Mouse (Mus musculus) MEL (cell line): ENCODE results near the gene Parva. TPM values are rescaled to one million over a fixed set of nuclear protein-coding genes. Genes with fewer than 3 reads are reported as not detected.

Experiments used
- DNase-seq: peaks from one replicate; pipeline ENCODE4 v3.0.0; 2011; ENCODE audit warnings: low read depth, low spot score
- H3K27ac ChIP-seq: 2 replicates; pipeline ENCODE4 v1.5.1; 2012; ENCODE audit warnings: low read depth, mild to moderate bottlenecking, control low read depth, low read length, moderate library complexity; ENCODE audit not compliant: control insufficient read depth
- H3K27me3 ChIP-seq, 2 experiments: fragments of 150-350 bp in 1 of 2; sonication (generic) in 1 of 2; 2 replicates each; pipeline ENCODE4 v1.6.1; 2012; ENCODE audit warnings: low read length in 2 of 2, mild to moderate bottlenecking in 2 of 2, improper control_type of control experiment in 1 of 2, moderate library complexity in 1 of 2; ENCODE audit not compliant: insufficient read depth in 2 of 2, control insufficient read depth in 1 of 2
- H3K36me3 ChIP-seq, 2 experiments: 2 replicates each; pipeline ENCODE4 v1.6.1; 2012 to 2014; ENCODE audit warnings: low read length in 2 of 2, improper control_type of control experiment in 1 of 2, inconsistent platforms in 1 of 2, mild to moderate bottlenecking in 1 of 2; ENCODE audit not compliant: insufficient read depth in 2 of 2, control insufficient read depth in 1 of 2
- H3K4me1 ChIP-seq, 2 experiments: fragments of 150-350 bp in 1 of 2; sonication (generic) in 1 of 2; 2 replicates each; pipeline ENCODE4 v1.6.1; 2012; ENCODE audit warnings: low read length in 2 of 2, improper control_type of control experiment in 1 of 2, mild to moderate bottlenecking in 1 of 2; ENCODE audit not compliant: insufficient read depth in 2 of 2, control insufficient read depth in 1 of 2
- H3K4me3 ChIP-seq, 2 experiments: fragments of 150-350 bp in 1 of 2; sonication (generic) in 1 of 2; 2 replicates each; pipeline ENCODE4 v1.5.1; 2012; ENCODE audit warnings: low read depth in 2 of 2, low read length in 2 of 2, mild to moderate bottlenecking in 2 of 2, moderate library complexity in 2 of 2, control low read depth in 1 of 2, improper control_type of control experiment in 1 of 2; ENCODE audit not compliant: control insufficient read depth in 1 of 2, insufficient read depth in 1 of 2
- H3K79me2 ChIP-seq: 2 replicates; pipeline ENCODE4 v1.6.1; 2012; ENCODE audit warnings: mild to moderate bottlenecking, low read length, moderate library complexity; ENCODE audit not compliant: control insufficient read depth, poor library complexity, insufficient read depth
- H3K9ac ChIP-seq: 2 replicates; pipeline ENCODE4 v1.6.1; 2012; ENCODE audit warnings: low read depth, mild to moderate bottlenecking, control low read depth, low read length, moderate library complexity; ENCODE audit not compliant: control insufficient read depth, poor library complexity, severe bottlenecking
- H3K9me3 ChIP-seq: fragments of 150-350 bp; sonication (generic); replicated peaks from 2 replicates; pipeline ENCODE4 v1.6.1; 2012; ENCODE audit warnings: mild to moderate bottlenecking, low read length, improper control_type of control experiment, moderate library complexity; ENCODE audit not compliant: insufficient read depth
- CHD1 ChIP-seq: IDR thresholded peaks from 2 replicates; pipeline ENCODE4 v1.6.1; 2012; ENCODE audit warnings: low read depth, mild to moderate bottlenecking, inconsistent platforms, low read length, improper control_type of control experiment
- CHD2 ChIP-seq: IDR thresholded peaks from 2 replicates; pipeline ENCODE4 v1.6.1; 2011; ENCODE audit warnings: low read length, improper control_type of control experiment
- E2F4 ChIP-seq: IDR thresholded peaks from 2 replicates; pipeline ENCODE4 v1.6.1; 2011; ENCODE audit warnings: low read depth, low read length, improper control_type of control experiment, borderline replicate concordance
- ELF1 ChIP-seq: IDR thresholded peaks from 2 replicates; pipeline ENCODE4 v1.6.1; 2014; ENCODE audit warnings: low read depth, mild to moderate bottlenecking, inconsistent platforms, low read length, improper control_type of control experiment, moderate library complexity
- EP300 ChIP-seq, 2 experiments: IDR thresholded peaks; 2 replicates each; pipeline ENCODE4 v1.6.1; 2011; ENCODE audit warnings: improper control_type of control experiment in 2 of 2, low read length in 2 of 2, low read depth in 1 of 2, mild to moderate bottlenecking in 1 of 2
- ETS1 ChIP-seq: IDR thresholded peaks from 2 replicates; pipeline ENCODE4 v1.6.1; 2012; ENCODE audit warnings: low read depth, mild to moderate bottlenecking, inconsistent platforms, low read length, improper control_type of control experiment, moderate library complexity
- GATA1 ChIP-seq: IDR thresholded peaks from 2 replicates; pipeline ENCODE4 v1.6.1; 2011; ENCODE audit warnings: low read depth, low read length, improper control_type of control experiment
- HCFC1 ChIP-seq: IDR thresholded peaks from 2 replicates; pipeline ENCODE4 v1.6.1; 2012; ENCODE audit warnings: low read depth, mild to moderate bottlenecking, inconsistent platforms, low read length, improper control_type of control experiment, moderate library complexity
- JUND ChIP-seq: IDR thresholded peaks from 2 replicates; pipeline ENCODE4 v1.6.1; 2011; ENCODE audit warnings: low read depth, mild to moderate bottlenecking, improper control_type of control experiment, low read length
- KAT2A ChIP-seq: conservative IDR thresholded peaks from 2 replicates; pipeline ENCODE4 v1.6.1; 2012; ENCODE audit warnings: low read depth, low read length, improper control_type of control experiment, inconsistent platforms
- MAX ChIP-seq: IDR thresholded peaks from 2 replicates; pipeline ENCODE4 v1.6.1; 2011; ENCODE audit warnings: low read length, improper control_type of control experiment
- MYB ChIP-seq: IDR thresholded peaks from 2 replicates; pipeline ENCODE4 v1.6.1; 2011; ENCODE audit warnings: mild to moderate bottlenecking, low read depth, low read length, improper control_type of control experiment
- POLR2A ChIP-seq, 2 experiments: IDR thresholded peaks; 2 replicates each; pipeline ENCODE4 v1.6.1; 2011 to 2012; ENCODE audit warnings: low read length in 2 of 2, mild to moderate bottlenecking in 2 of 2, control low read depth in 1 of 2, improper control_type of control experiment in 1 of 2, low read depth in 1 of 2, moderate library complexity in 1 of 2; ENCODE audit not compliant: control insufficient read depth in 1 of 2, insufficient read depth in 1 of 2, poor library complexity in 1 of 2
- POLR2AphosphoS5 ChIP-seq: IDR thresholded peaks from 2 replicates; pipeline ENCODE4 v1.6.1; 2012; ENCODE audit warnings: low read depth, borderline replicate concordance, mild to moderate bottlenecking, inconsistent platforms, low read length, moderate library complexity, mixed read lengths
- RAD21 ChIP-seq: IDR thresholded peaks from 2 replicates; pipeline ENCODE4 v1.6.1; 2011; ENCODE audit warnings: mild to moderate bottlenecking, low read depth, low read length, improper control_type of control experiment
- SMC3 ChIP-seq: IDR thresholded peaks from 2 replicates; pipeline ENCODE4 v1.6.1; 2011; ENCODE audit warnings: low read depth, low read length, improper control_type of control experiment
- TAL1 ChIP-seq: IDR thresholded peaks from 2 replicates; pipeline ENCODE4 v1.6.1; 2012; ENCODE audit warnings: mild to moderate bottlenecking, inconsistent platforms, low read length, moderate library complexity, mixed read lengths
- TCF12 ChIP-seq: IDR thresholded peaks from 2 replicates; pipeline ENCODE4 v1.6.1; 2014; ENCODE audit warnings: low read depth, mild to moderate bottlenecking, inconsistent platforms, low read length, improper control_type of control experiment, moderate library complexity
- UBTF ChIP-seq: IDR thresholded peaks from 2 replicates; pipeline ENCODE4 v1.6.1; 2012; ENCODE audit warnings: low read depth, mild to moderate bottlenecking, inconsistent platforms, low read length, improper control_type of control experiment, moderate library complexity, borderline replicate concordance; ENCODE audit not compliant: insufficient read depth
- USF2 ChIP-seq, 2 experiments: IDR thresholded peaks; 2 replicates each; pipeline ENCODE4 v1.6.1; 2011 to 2012; ENCODE audit warnings: improper control_type of control experiment in 2 of 2, low read length in 2 of 2, borderline replicate concordance in 1 of 2, inconsistent platforms in 1 of 2, low read depth in 1 of 2, mild to moderate bottlenecking in 1 of 2; ENCODE audit not compliant: insufficient read depth in 1 of 2
- ZC3H11A ChIP-seq: IDR thresholded peaks from 2 replicates; pipeline ENCODE4 v1.6.1; 2012; ENCODE audit warnings: low read depth, mild to moderate bottlenecking, inconsistent platforms, low read length, improper control_type of control experiment
- ZKSCAN1 ChIP-seq: IDR thresholded peaks from 2 replicates; pipeline ENCODE4 v1.6.1; 2012; ENCODE audit warnings: low read depth, mild to moderate bottlenecking, inconsistent platforms, low read length, improper control_type of control experiment, moderate library complexity
- ZMIZ1 ChIP-seq: IDR thresholded peaks from 2 replicates; pipeline ENCODE4 v1.6.1; 2012; ENCODE audit warnings: low read depth, mild to moderate bottlenecking, inconsistent platforms, low read length, improper control_type of control experiment, moderate library complexity
- ZNF384 ChIP-seq: IDR thresholded peaks from 2 replicates; pipeline ENCODE4 v1.6.1; 2012; ENCODE audit warnings: low read depth, mild to moderate bottlenecking, inconsistent platforms, low read length, improper control_type of control experiment
- polyA plus RNA-seq, 2 experiments: library from polyadenylated mRNA; stranded (reverse) in 1 of 2; unstranded in 1 of 2; fragments of >175 nt in 1 of 2; fragments of >200 nt in 1 of 2; gene quantifications; 2 replicates each; pipeline versions ENCODE4 v1.2.1 to v1.2.4; 2012; ENCODE audit warnings: low replicate concordance in 2 of 2, low read depth in 1 of 2; ENCODE audit not compliant: insufficient read length in 2 of 2, insufficient read depth in 1 of 2, missing spikeins in 1 of 2
- total RNA-seq: library from RNA; depleted of rRNA; stranded (reverse); fragments of 300-350 nt; gene quantifications from 2 replicates; pipeline ENCODE4 v1.2.3, GENCODE M21; 2012

The Parva gene
- total and polyA plus RNA-seq, 3 experiments, result not detected

GRCm38 (mm10) chr7:112614791-112615668 lies 187.7 kb downstream of the Parva start:
- H3K27ac ChIP-seq, result no peak overlapping the region
- no peak overlapping the region for H3K4me3 ChIP-seq
- H3K4me1 ChIP-seq, result no peaks in the 10 kb centered on the region
- TF ChIP-seq MYB, result no peak
- TF ChIP-seq POLR2AphosphoS5, result no peak
- no peak for TF ChIP-seq ZC3H11A
- no peak for TF ChIP-seq TAL1
- no peak for TF ChIP-seq USF2 (IDR thresholded peaks at IDR 0.05; ENCODE audit: borderline replicate concordance in 1 of 2, insufficient read depth in 1 of 2, low read depth in 1 of 2, low read length in 2 of 2)
- TF ChIP-seq ELF1, result no peak
- TF ChIP-seq CHD1, result no peak
- no peak for TF ChIP-seq RAD21
- no peak for TF ChIP-seq KAT2A
- no peak for TF ChIP-seq TCF12
- no peak for TF ChIP-seq HCFC1
- TF ChIP-seq MAX, result no peak
- no peak for TF ChIP-seq POLR2A (IDR thresholded peaks at IDR 0.05; ENCODE audit: control insufficient read depth in 1 of 2, insufficient read depth in 1 of 2, low read depth in 1 of 2, low read length in 2 of 2, poor library complexity in 1 of 2)
- TF ChIP-seq UBTF, result no peak
- TF ChIP-seq CHD2, result no peak
- TF ChIP-seq ZMIZ1, result no peak
- no peaks in the 10 kb centered on the region for H3K27me3 ChIP-seq
- no peaks in the 10 kb centered on the region for H3K9me3 ChIP-seq
- no peak for DNase-seq
- H3K9ac ChIP-seq, result no peak overlapping the region
- H3K79me2 ChIP-seq, result no peaks in the 10 kb centered on the region
- H3K36me3 ChIP-seq, result no peaks in the 10 kb centered on the region

- TF ChIP-seq MAX, result no peak
- no peak for TF ChIP-seq TCF12
- TF ChIP-seq ZNF384, result no peak
- no peak for TF ChIP-seq SMC3
- no peak for TF ChIP-seq GATA1
- no peak for TF ChIP-seq KAT2A
- no peak for TF ChIP-seq CHD2
- TF ChIP-seq EP300 (IDR thresholded peaks at IDR 0.05; ENCODE audit: low read depth in 1 of 2, low read length in 2 of 2), result no peak
- no peak for TF ChIP-seq ZMIZ1
- TF ChIP-seq POLR2AphosphoS5, result no peak
- no peak for TF ChIP-seq E2F4
- no peak for TF ChIP-seq ETS1
- TF ChIP-seq MYB, result no peak
- TF ChIP-seq ZKSCAN1, result no peak
- TF ChIP-seq USF2 (IDR thresholded peaks at IDR 0.05; ENCODE audit: borderline replicate concordance in 1 of 2, insufficient read depth in 1 of 2, low read depth in 1 of 2, low read length in 2 of 2), result no peak
- TF ChIP-seq JUND, result no peak
- no peak overlapping the region for H3K27ac ChIP-seq
- H3K9me3 ChIP-seq, result no peaks in the 10 kb centered on the region
- no peak for DNase-seq
- H3K79me2 ChIP-seq, result no peaks in the 10 kb centered on the region
- H3K9ac ChIP-seq, result no peak overlapping the region
- H3K4me1 ChIP-seq, result no peaks in the 10 kb centered on the region
- no peaks in the 10 kb centered on the region for H3K27me3 ChIP-seq
- no peak overlapping the region for H3K4me3 ChIP-seq
- no peaks in the 10 kb centered on the region for H3K36me3 ChIP-seq
Observed at GRCm38 (mm10) chr7:112620322-112621179, 193.2 kb downstream of the Parva start.
